Mouse (Mus musculus) heart, postnatal 4 days (tissue): ENCODE data around the gene Sav1. TPM values are rescaled to one million over a fixed set of nuclear protein-coding genes. Genes with fewer than 3 reads are reported as not detected.

Experiments used
- DNase-seq: peaks from one replicate; pipeline ENCODE4 v3.0.0; 2021
- total RNA-seq, 2 experiments: library from RNA; stranded (reverse); gene quantifications; 2 replicates each; pipeline ENCODE4 v1.2.3; 2021

Gene Sav1
- total RNA-seq, 2 experiments from 2014 or later, result 38.7 to 39.1 TPM

- no peak for DNase-seq
Observed at GRCm38 (mm10) chr12:69957378-69957777, 29.4 kb downstream of the Sav1 start.

GRCm38 (mm10) chr12:69947502-69947901 is 39.3 kb downstream of the Sav1 start:
- no peak for DNase-seq

DNA sequence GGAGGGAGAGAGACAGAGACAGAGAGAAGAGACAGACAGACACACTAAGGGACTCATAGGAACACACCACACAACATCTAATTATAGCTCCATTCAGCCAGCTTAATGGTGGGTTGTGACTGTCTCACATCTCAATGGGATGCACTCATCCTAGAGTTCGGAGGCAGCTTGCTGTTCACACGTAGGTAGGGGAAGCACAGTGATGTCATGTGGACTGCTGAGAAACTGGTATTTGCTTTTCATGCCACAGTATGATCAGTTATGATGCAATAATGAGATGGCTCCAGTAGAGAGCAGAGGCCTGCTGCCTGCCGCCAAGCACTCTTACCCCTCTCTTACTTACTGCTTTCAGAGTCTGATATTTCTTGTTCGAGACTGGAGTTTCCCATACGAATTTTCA is 40.9 kb downstream of the Sav1 start:
- DNase-seq, result no peak

GRCm38 (mm10) chr12:69941655-69942329 is 45.0 kb downstream of the Sav1 start:
- no peak for DNase-seq

GRCm38 (mm10) chr12:69939291-69939690 is 47.5 kb downstream of the Sav1 start:
- no peak for DNase-seq

- DNase-seq, result no peak
Observed at GRCm38 (mm10) chr12:69937731-69938130, 49.1 kb downstream of the Sav1 start.

GRCm38 (mm10) chr12:69926716-69927115 is 60.1 kb downstream of the Sav1 start:
- DNase-seq, result no peak

GRCm38 (mm10) chr12:69924012-69924411 is 62.8 kb downstream of the Sav1 start:
- DNase-seq, result peak; percentile 52

GRCm38 (mm10) chr12:69923603-69924002 is 63.2 kb downstream of the Sav1 start:
- DNase-seq, result no peak

GRCm38 (mm10) chr12:69923128-69923527 is 63.7 kb downstream of the Sav1 start:
- DNase-seq, result no peak

DNA sequence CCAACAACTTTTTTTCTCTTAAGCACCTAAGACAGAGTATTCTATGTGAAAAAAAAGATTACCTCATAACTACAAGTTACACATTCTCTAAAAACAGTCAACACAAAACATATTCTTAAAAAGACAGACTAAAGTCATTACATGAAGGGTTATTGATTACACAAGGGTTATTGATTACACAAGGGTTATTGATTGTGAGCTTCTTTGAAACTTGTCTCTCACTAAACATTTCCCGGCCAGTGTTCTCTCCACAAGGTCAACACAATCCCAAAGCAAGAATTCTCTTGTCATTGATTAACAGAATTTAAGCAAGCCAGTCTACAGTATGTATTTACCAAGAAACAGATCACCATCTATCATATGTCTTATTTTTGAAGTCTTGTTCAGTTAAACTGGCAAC is 64.7 kb downstream of the Sav1 start:
- no peak for DNase-seq

DNA sequence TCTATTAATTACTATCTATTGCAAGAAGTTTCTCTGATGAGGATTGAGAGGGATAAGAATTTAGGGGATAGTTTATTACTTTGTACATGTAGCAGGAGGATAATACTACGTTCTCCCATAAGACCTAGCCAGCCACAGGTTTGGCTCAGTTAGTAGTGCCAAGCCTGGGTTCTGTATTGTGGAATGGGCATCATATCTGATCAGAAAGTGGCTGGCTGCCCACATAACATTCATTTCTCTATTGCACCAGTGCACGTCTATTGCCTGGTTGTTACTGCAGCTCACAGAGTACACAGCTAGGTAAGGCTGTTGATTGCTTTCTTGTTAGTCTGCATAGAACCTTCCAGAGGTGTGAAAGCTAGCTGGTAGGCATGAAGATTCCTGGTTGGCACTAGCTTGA is 68.9 kb downstream of the Sav1 start:
- DNase-seq, result no peak

Other genes starting within 250 kb of the Sav1 start
- gene Cdkl1, start 195.7 kb downstream of the Sav1 start, total RNA-seq, result 10 to 100 TPM; 12.3 to 12.7 TPM
- 10 to 100 TPM; 10.1 to 11.0 TPM for gene Atl1, start 94.4 kb downstream of the Sav1 start, total RNA-seq
- gene Map4k5, start 93.8 kb downstream of the Sav1 start, total RNA-seq, result 10 to 100 TPM; 41.9 to 44.7 TPM
- 10 to 100 TPM; 41.3 to 42.0 TPM for gene Nin, start 126.7 kb upstream of the Sav1 start, total RNA-seq
- not detected for gene Abhd12b, start 167.1 kb upstream of the Sav1 start, total RNA-seq
- gene Pygl, start 244.5 kb upstream of the Sav1 start, total RNA-seq, result 10 to 100 TPM; 13.9 to 15.9 TPM